Mouse (Mus musculus): ENCODE results near the gene Map2k6. TPM values are rescaled to one million over a fixed set of nuclear protein-coding genes. Genes with fewer than 3 reads are reported as not detected.

The Map2k6 gene
- polyA plus RNA-seq, 1 experiment from 2014 or later, result 4.2 TPM

GRCm38 (mm10) chr11:110429837-110430418 is 31.0 kb downstream of the Map2k6 start:
- 72% methylated on average over 3 of the region's 3 CpGs for WGBS (ENCODE audit: insufficient replicate concordance)
- no peak for DNase-seq
- Histone ChIP-seq H3K4me2 (ENCODE audit: low read depth, low read length) (no peak overlapping the region), H3K36me3 (replicated peaks; ENCODE audit: insufficient read depth, low read length) (no peaks in the 10 kb centered on the region), H3K9me3 (ENCODE audit: low read length) (no peaks in the 10 kb centered on the region), H3K4me3 (ENCODE audit: low read depth, low read length) (no peak overlapping the region), H3K4me1 (ENCODE audit: insufficient read depth) (peaks cover 17% of the 10 kb centered on the region), H3K9ac (replicated peaks) (no peak overlapping the region), H3K27me3 (ENCODE audit: insufficient read depth, low read length) (no peaks in the 10 kb centered on the region), H3K27ac (ENCODE audit: low read depth) (no peak overlapping the region)
- no peak for ATAC-seq
- TF ChIP-seq EP300 (IDR thresholded peaks at IDR 0.05; ENCODE audit: low read depth) (no peak), CTCF (IDR thresholded peaks at IDR 0.05; ENCODE audit: low read depth) (no peak)

GRCm38 (mm10) chr11:110435839-110436556 is 37.1 kb downstream of the Map2k6 start:
- WGBS (ENCODE audit: insufficient replicate concordance), result 71% methylated on average over 8 of the region's 8 CpGs
- no peak overlapping the region for H3K27ac ChIP-seq (ENCODE audit: low read depth)
- no peaks in the 10 kb centered on the region for H3K36me3 ChIP-seq (replicated peaks; ENCODE audit: insufficient read depth, low read length)
- no peaks in the 10 kb centered on the region for H3K27me3 ChIP-seq (ENCODE audit: insufficient read depth, low read length)
- no peak for TF ChIP-seq EP300 (IDR thresholded peaks at IDR 0.05; ENCODE audit: low read depth)
- no peak for TF ChIP-seq CTCF (IDR thresholded peaks at IDR 0.05; ENCODE audit: low read depth)
- DNase-seq, result no peak
- H3K9ac ChIP-seq (replicated peaks), result no peak overlapping the region
- H3K4me2 ChIP-seq (ENCODE audit: low read depth, low read length), result no peak overlapping the region
- no peaks in the 10 kb centered on the region for H3K4me1 ChIP-seq (ENCODE audit: insufficient read depth)
- no peaks in the 10 kb centered on the region for H3K9me3 ChIP-seq (ENCODE audit: low read length)
- H3K4me3 ChIP-seq (ENCODE audit: low read depth, low read length), result no peak overlapping the region
- ATAC-seq, result no peak

GRCm38 (mm10) chr11:110436998-110437397 is 38.1 kb downstream of the Map2k6 start:
- Histone ChIP-seq H3K4me3 (ENCODE audit: low read depth, low read length) (no peak overlapping the region), H3K9me3 (ENCODE audit: low read length) (no peaks in the 10 kb centered on the region), H3K36me3 (replicated peaks; ENCODE audit: insufficient read depth, low read length) (no peaks in the 10 kb centered on the region), H3K9ac (replicated peaks) (no peak overlapping the region), H3K4me2 (ENCODE audit: low read depth, low read length) (no peak overlapping the region), H3K4me1 (ENCODE audit: insufficient read depth) (no peaks in the 10 kb centered on the region), H3K27me3 (ENCODE audit: insufficient read depth, low read length) (no peaks in the 10 kb centered on the region), H3K27ac (ENCODE audit: low read depth) (no peak overlapping the region)
- DNase-seq (no peak), ATAC-seq (no peak)
- 83% methylated on average over 12 of the region's 12 CpGs for WGBS (ENCODE audit: insufficient replicate concordance)
- TF ChIP-seq CTCF (IDR thresholded peaks at IDR 0.05; ENCODE audit: low read depth), result no peak
- no peak for TF ChIP-seq EP300 (IDR thresholded peaks at IDR 0.05; ENCODE audit: low read depth)

GRCm38 (mm10) chr11:110438135-110438534 is 39.2 kb downstream of the Map2k6 start:
- Histone ChIP-seq H3K4me3 (ENCODE audit: low read depth, low read length) (no peak overlapping the region), H3K36me3 (replicated peaks; ENCODE audit: insufficient read depth, low read length) (no peaks in the 10 kb centered on the region), H3K27ac (ENCODE audit: low read depth) (no peak overlapping the region), H3K4me1 (ENCODE audit: insufficient read depth) (no peaks in the 10 kb centered on the region), H3K9ac (replicated peaks) (no peak overlapping the region), H3K27me3 (ENCODE audit: insufficient read depth, low read length) (no peaks in the 10 kb centered on the region), H3K9me3 (ENCODE audit: low read length) (no peaks in the 10 kb centered on the region), H3K4me2 (ENCODE audit: low read depth, low read length) (no peak overlapping the region)
- no peak for ATAC-seq
- WGBS (ENCODE audit: insufficient replicate concordance), result 86% methylated on average over 3 of the region's 3 CpGs
- no peak for DNase-seq
- no peak for TF ChIP-seq EP300 (IDR thresholded peaks at IDR 0.05; ENCODE audit: low read depth)
- no peak for TF ChIP-seq CTCF (IDR thresholded peaks at IDR 0.05; ENCODE audit: low read depth)

- Histone ChIP-seq H3K4me3 (ENCODE audit: low read depth, low read length) (no peak overlapping the region), H3K27ac (ENCODE audit: low read depth) (no peak overlapping the region), H3K4me2 (ENCODE audit: low read depth, low read length) (no peak overlapping the region), H3K9ac (replicated peaks) (no peak overlapping the region), H3K4me1 (ENCODE audit: insufficient read depth) (peaks cover 2% of the 10 kb centered on the region; the same call in 1 of the 2 replicates), H3K9me3 (ENCODE audit: low read length) (no peaks in the 10 kb centered on the region), H3K27me3 (ENCODE audit: insufficient read depth, low read length) (no peaks in the 10 kb centered on the region), H3K36me3 (replicated peaks; ENCODE audit: insufficient read depth, low read length) (no peaks in the 10 kb centered on the region)
- ATAC-seq (no peak), DNase-seq (no peak)
- 50% methylated on average over 4 of the region's 4 CpGs for WGBS (ENCODE audit: insufficient replicate concordance)
- TF ChIP-seq CTCF (IDR thresholded peaks at IDR 0.05; ENCODE audit: low read depth) (no peak), EP300 (IDR thresholded peaks at IDR 0.05; ENCODE audit: low read depth) (no peak)
Measured at GRCm38 (mm10) chr11:110438700-110439296, 39.9 kb downstream of the Map2k6 start.

GRCm38 (mm10) chr11:110439354-110439753 is 40.4 kb downstream of the Map2k6 start:
- ATAC-seq, result no peak
- H3K4me1 ChIP-seq (ENCODE audit: insufficient read depth), result peaks cover 2% of the 10 kb centered on the region; the same call in 1 of the 2 replicates
- WGBS (ENCODE audit: insufficient replicate concordance), result 39% methylated on average over 7 of the region's 7 CpGs

More at GRCm38 (mm10) chr11:110439354-110439753, 40.4 kb downstream of the Map2k6 start:
- H3K27me3 ChIP-seq (ENCODE audit: insufficient read depth, low read length), result no peaks in the 10 kb centered on the region
- no peaks in the 10 kb centered on the region for H3K36me3 ChIP-seq (replicated peaks; ENCODE audit: insufficient read depth, low read length)
- H3K9me3 ChIP-seq (ENCODE audit: low read length), result no peaks in the 10 kb centered on the region
- no peak overlapping the region for H3K4me2 ChIP-seq (ENCODE audit: low read depth, low read length)
- DNase-seq, result no peak
- H3K4me3 ChIP-seq (ENCODE audit: low read depth, low read length), result no peak overlapping the region
- H3K9ac ChIP-seq (replicated peaks), result no peak overlapping the region
- TF ChIP-seq EP300 (IDR thresholded peaks at IDR 0.05; ENCODE audit: low read depth) (no peak), CTCF (IDR thresholded peaks at IDR 0.05; ENCODE audit: low read depth) (no peak)
- H3K27ac ChIP-seq (ENCODE audit: low read depth), result no peak overlapping the region

Data from liver, postnatal 0 days (tissue).